Mouse (Mus musculus) T-cell, adult 66 days (primary cell): Measurements from ENCODE around the gene Cfap299. TPM values are rescaled to one million over a fixed set of nuclear protein-coding genes. Genes with fewer than 3 reads are reported as not detected.

Experiments used
- total RNA-seq, 2 experiments: library from RNA; stranded (reverse); gene quantifications; 3 replicates in 1 of 2; 4 replicates in 1 of 2; pipeline ENCODE4 v1.2.4; 2023

The Cfap299 gene
- not detected for total RNA-seq

DNA sequence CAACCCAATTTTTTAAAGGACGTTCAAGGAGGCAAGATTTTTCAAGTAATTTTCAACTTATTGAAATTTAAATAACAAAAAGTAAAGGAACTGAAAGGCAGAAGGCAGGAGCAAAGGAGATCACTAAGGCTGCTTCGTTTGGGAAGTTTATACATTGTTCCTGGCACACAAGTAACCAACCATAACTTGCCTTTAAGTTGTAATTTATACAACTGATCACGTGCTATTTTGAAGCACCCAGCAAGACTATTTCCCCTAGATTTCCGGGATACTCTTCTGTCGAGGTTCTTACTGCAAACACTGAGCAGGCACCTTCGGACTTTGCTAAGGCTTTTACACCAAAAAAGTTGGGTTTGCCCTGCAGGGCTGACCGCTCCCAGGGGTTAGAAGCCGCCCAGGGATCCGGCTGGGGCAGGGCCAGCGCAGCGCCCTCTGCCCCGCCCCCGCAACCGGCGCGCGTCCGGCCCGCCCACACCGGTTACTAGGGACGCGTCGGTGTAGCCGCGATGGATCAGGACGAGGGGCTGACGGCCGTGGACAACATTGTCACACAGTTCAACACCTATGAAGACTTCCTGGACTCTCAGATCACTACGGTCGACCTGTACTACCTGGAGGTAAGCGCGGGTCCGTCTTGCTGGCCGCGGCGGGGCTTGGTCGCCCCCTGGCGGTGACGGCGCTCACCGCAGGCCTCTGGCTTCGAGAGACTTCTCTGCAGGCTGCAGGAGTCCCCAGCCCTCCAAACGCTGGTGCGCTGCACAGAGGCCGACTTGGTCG, at the start of gene Cfap299:
Gene Cfap299 (plus strand): TSS at position 457 of the 777 bp plus-strand sequence.

DNA sequence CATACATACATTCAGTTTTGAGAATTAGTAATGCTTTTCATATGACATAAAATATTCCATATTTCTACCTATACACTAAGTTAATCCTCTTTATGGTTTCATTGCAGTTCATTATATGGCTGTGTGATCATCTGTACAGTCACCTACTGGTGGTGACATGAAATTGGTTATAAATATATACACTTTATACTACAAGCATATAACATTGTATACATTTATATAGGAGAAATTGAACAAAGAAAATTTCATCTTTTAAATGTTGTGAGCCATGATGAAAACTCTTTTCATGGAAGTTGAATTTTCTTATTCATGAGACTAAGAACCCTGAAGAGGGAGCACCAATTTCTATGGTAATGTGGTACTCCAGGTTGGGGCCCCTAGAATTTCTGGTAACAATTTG, 223.3 kb downstream of the Cfap299 start, which contains the start of gene Gm11111:
Gene Gm11111 (plus strand): TSS at position 301 of the 400 bp plus-strand sequence.

Other genes starting within 250 kb of the Cfap299 start
- under 1 TPM; 0.15 to 0.21 TPM for gene Prdm8, start 162.1 kb upstream of the Cfap299 start, total RNA-seq
- not detected for gene Fgf5, start 75.1 kb upstream of the Cfap299 start, total RNA-seq
- not detected for gene Gm11111, start 223.4 kb downstream of the Cfap299 start, total RNA-seq